Mouse (Mus musculus): ENCODE results near the gene P2rx7.
"Not testable (repeated sequence)": the region's sequence is repeated elsewhere in the genome, so short reads cannot be mapped to it uniquely, and the experiment has no call there.

P2rx7 gene

GRCm38 (mm10) chr5:122646050-122646449 is 2.3 kb downstream of the P2rx7 start:
- no peak for DNase-seq (ENCODE audit: low spot score)

GRCm38 (mm10) chr5:122647256-122647924 is 3.7 kb downstream of the P2rx7 start:
- no peak for DNase-seq (ENCODE audit: low spot score)

GRCm38 (mm10) chr5:122647952-122648374 is 4.3 kb downstream of the P2rx7 start:
- DNase-seq (ENCODE audit: low spot score), result not testable (repeated sequence)

- DNase-seq (ENCODE audit: low spot score), result no peak
These were observed 5.6 kb downstream of the P2rx7 start for GRCm38 (mm10) chr5:122649264-122649663.

GRCm38 (mm10) chr5:122650100-122650499 is 6.4 kb downstream of the P2rx7 start:
- no peak for DNase-seq (ENCODE audit: low spot score)

GRCm38 (mm10) chr5:122652506-122652905 is 8.8 kb downstream of the P2rx7 start:
- DNase-seq (ENCODE audit: low spot score), result no peak

GRCm38 (mm10) chr5:122653112-122653445 is 9.4 kb downstream of the P2rx7 start:
- no peak for DNase-seq (ENCODE audit: low spot score)

GRCm38 (mm10) chr5:122653446-122654267 is 9.9 kb downstream of the P2rx7 start:
- DNase-seq (ENCODE audit: low spot score), result no peak

GRCm38 (mm10) chr5:122654268-122654573 is 10.5 kb downstream of the P2rx7 start:
- DNase-seq (ENCODE audit: low spot score), result peak; percentile 8

- DNase-seq (ENCODE audit: low spot score), result no peak
These were observed 13.1 kb downstream of the P2rx7 start for GRCm38 (mm10) chr5:122656808-122657207.

- no peak for DNase-seq (ENCODE audit: low spot score)
These were observed 18.8 kb downstream of the P2rx7 start for GRCm38 (mm10) chr5:122662501-122662900.

GRCm38 (mm10) chr5:122665036-122665435 is 21.3 kb downstream of the P2rx7 start:
- DNase-seq (ENCODE audit: low spot score), result no peak

GRCm38 (mm10) chr5:122668981-122669897 is 25.5 kb downstream of the P2rx7 start:
- DNase-seq (ENCODE audit: low spot score), result no peak

GRCm38 (mm10) chr5:122671641-122672040 is 27.9 kb downstream of the P2rx7 start:
- not testable (repeated sequence) for DNase-seq (ENCODE audit: low spot score)

- no peak for DNase-seq (ENCODE audit: low spot score)
These were observed 28.6 kb downstream of the P2rx7 start for GRCm38 (mm10) chr5:122672298-122672697.

GRCm38 (mm10) chr5:122676002-122676401 is 32.3 kb downstream of the P2rx7 start:
- no peak for DNase-seq (ENCODE audit: low spot score)

- no peak for DNase-seq (ENCODE audit: low spot score)
These were observed 34.3 kb downstream of the P2rx7 start for GRCm38 (mm10) chr5:122677983-122678382.

GRCm38 (mm10) chr5:122679881-122680280 is 36.2 kb downstream of the P2rx7 start:
- DNase-seq (ENCODE audit: low spot score), result no peak

- DNase-seq (ENCODE audit: low spot score), result no peak
These were observed 37.6 kb downstream of the P2rx7 start for GRCm38 (mm10) chr5:122681276-122681675.

- DNase-seq (ENCODE audit: low spot score), result no peak
These were observed 40.2 kb downstream of the P2rx7 start for GRCm38 (mm10) chr5:122683926-122684325.

- DNase-seq (ENCODE audit: low spot score), result no peak
These were observed 43.7 kb downstream of the P2rx7 start for GRCm38 (mm10) chr5:122687391-122687790.

- no peak for DNase-seq (ENCODE audit: low spot score)
These were observed 45.4 kb downstream of the P2rx7 start for GRCm38 (mm10) chr5:122689153-122689552.

GRCm38 (mm10) chr5:122690486-122690885 is 46.8 kb downstream of the P2rx7 start:
- no peak for DNase-seq (ENCODE audit: low spot score)

Data from urinary bladder, postnatal 25 days (tissue).